Mouse (Mus musculus) fibroblast of lung, adult 2 months (primary cell): ENCODE measurements at regions not wholly inside any gene's neighbourhood (a gene's known extent, or its start where the extent isn't known, plus 50 kb on each side); places are given as distances from the start of the nearest gene placed in this dataset.

Experiments used
- DNase-seq: peaks from one replicate; pipeline ENCODE4 v3.0.0-alpha.2; 2011; ENCODE audit warnings: low read depth

- DNase-seq = peak; percentile 57
Observed at GRCm38 (mm10) chr8:84336376-84336775, 51.9 kb upstream of the Cacna1a start.

DNA sequence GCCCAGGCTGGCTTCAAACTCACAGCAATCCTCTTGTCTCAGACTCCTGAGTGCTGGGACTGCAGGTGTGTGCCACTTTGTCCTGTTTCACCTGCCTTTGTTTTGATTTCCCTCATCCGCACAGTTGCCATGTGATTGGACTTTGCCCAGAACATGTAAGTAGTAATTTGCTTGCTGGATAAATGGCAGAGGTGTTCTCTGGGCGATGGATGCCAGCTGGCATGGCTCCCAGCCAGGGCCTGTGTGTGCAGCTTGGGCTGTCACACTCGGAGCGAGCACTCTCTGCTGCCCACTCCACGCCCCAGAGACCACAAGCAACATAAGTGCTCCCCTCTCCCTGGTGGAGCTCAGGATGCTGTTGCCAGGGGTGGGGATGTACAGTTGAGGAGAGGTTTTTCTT is 53.9 kb upstream of the Cacna1a start:
- DNase-seq = no peak

GRCm38 (mm10) chr8:84331562-84331961 is 56.7 kb upstream of the Cacna1a start:
- no peak for DNase-seq

DNA sequence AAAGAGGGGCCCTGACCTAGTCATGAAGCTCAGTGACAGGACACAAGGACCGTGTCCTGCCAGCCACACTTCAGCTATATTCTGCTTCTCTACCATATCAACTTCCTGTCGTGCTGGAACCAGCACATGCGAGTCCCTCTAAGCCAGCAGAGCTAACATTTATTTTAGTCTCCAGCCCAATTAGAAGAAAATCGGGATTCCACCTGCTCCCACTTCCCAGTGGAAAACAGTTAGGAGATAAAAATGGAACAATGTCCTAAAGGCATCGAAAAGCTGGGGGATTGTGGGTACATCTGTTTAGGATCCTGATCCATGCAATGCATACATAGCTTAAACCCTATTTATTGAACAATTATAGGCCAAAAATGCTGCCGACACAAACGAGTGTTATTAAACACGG is 58.7 kb upstream of the Cacna1a start:
- DNase-seq = no peak

DNA sequence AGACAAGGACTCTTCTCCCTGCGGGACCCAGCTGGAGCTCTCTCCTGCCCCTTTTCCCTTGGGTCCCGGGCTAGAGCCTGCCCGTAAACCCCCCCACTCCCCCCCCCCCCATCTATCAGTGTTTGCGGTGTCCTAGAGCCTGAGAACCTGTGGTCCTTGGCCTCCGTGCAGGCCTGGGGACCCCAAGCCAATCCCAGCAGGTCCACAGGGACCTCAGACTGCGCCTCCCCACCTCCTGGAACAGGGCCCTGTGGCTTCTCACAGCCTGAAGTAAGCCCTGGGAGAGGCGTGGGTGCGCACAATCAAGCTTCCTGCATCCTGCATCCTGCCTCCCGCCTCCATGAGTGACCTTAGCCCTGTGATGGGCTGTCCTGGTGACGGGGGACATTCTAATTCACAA is 52.6 kb upstream of the Ccdc130 start:
- DNase-seq = no peak

GRCm38 (mm10) chr8:84321841-84322240 is 51.7 kb upstream of the Ccdc130 start:
- DNase-seq = no peak
